Comparison of ENCODE assay signal across 8 mouse cellular contexts in the genomic region with DNA sequence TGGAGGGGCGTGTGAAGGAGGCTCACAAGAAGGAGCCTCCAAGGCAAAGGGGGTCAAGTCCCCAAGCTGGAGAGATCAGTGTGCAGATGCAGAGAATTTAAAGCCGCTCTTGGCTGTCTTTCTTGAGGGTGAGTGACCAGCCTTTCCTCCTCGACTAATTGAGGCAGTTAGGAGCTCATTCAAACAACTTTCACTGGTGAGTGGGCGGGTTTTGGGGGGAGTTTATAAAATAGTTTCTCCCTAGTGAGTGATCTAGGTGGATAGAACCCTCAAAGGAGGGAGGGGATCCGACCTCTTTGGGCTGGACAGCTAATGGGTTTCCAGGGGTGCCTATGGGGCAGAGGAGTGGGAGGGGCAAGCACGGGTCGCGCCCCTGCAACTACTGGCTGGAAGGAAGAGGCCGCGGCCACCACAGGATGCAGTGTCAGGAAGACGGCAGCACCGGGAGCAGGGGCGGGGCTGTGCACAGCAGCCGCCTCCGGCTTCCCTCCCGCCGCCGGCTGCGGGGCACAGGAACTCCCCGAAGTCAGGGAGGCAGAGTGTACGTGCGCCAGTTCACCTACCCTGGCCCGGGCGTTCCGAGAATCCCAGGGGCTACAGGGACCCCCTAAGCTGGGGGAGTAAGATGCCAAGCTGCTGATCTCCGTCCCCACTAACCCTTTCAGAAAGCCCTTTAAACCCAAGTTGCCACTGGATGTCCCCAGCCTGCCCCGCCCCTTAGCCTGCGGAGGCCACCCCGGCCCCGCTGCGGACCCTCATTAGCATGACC.
DNase-seq lines count a peak whose midpoint lies in the region; ATAC-seq and TF ChIP-seq lines count a peak whose summit lies in the region.

No protein-coding gene starts in this region.

- peak overlapping the region; percentile 68 for H3K27ac ChIP-seq in embryonic fibroblast, embryonic 13.5 days (ENCODE audit: insufficient read depth, low read length)
- H3K27ac ChIP-seq in macrophage, result 0 out of 2 replicates have a peak overlapping the region, but pooled peaks have one; percentile 32

- intact Hi-C loops in heart, postnatal 10 days (cut with DNase I), result loop anchor here (5.0 kb wide), 1 partner anchor 86 kb away; the partner anchor contains the start of gene Ppif

- peaks cover 3% of the 10 kb centered on the region; the same call in 1 of the 2 replicates for H3K36me3 ChIP-seq in macrophage (ENCODE audit: inconsistent target)

- H3K79me2 ChIP-seq in macrophage (ENCODE audit: inconsistent target), result peaks cover 70% of the 10 kb centered on the region

- 4% methylated on average over 31 of the region's 31 CpGs for WGBS in macrophage (ENCODE audit: missing documents)

- H3K4me1 ChIP-seq in embryonic fibroblast, embryonic 13.5 days (ENCODE audit: control insufficient read depth, insufficient read depth, low read length), result peaks cover 30% of the 10 kb centered on the region; the same call in 1 of the 2 replicates

- peak; percentile 63 for ATAC-seq in CD4-positive, CD25-positive, alpha-beta regulatory T cell, adult 4 months

- H3K4me3 ChIP-seq in embryonic fibroblast, embryonic 13.5 days (ENCODE audit: insufficient read depth, low read length), result peak overlapping the region; percentile 48
- no peak overlapping the region; the same call in 1 of the 2 replicates for H3K4me3 ChIP-seq in macrophage (ENCODE audit: inconsistent target)

- no peak for TF ChIP-seq CTCF in embryonic fibroblast, embryonic 13.5 days (IDR thresholded peaks at IDR 0.05; ENCODE audit: borderline replicate concordance, insufficient read depth, low read length)

- TF ChIP-seq POLR2A in embryonic fibroblast, embryonic 13.5 days (IDR thresholded peaks at IDR 0.05; ENCODE audit: low read depth, low read length), result peak; percentile 34; the same call in 1 of the 2 replicates

- DNase-seq in NIH3T3 (ENCODE audit: low read depth), result peak; percentile 19
- peak; percentile 77 to 82 for DNase-seq in heart, postnatal 10 days
- peak; percentile 86 for DNase-seq in kidney, postnatal 14 days
- peak; percentile 28 to 62 for DNase-seq in spleen, postnatal 10 days (ENCODE audit: low spot score in 2 of 2)
- no peak for DNase-seq in left cerebral cortex, adult 11 months (ENCODE audit: low spot score)
